Mouse (Mus musculus): ENCODE results near the gene Rab43. TPM values are rescaled to one million over a fixed set of nuclear protein-coding genes. Genes with fewer than 3 reads are reported as not detected.

Rab43 gene
- total and polyA plus RNA-seq, 3 experiments = 4.0 to 13.2 TPM; not detected in 1

GRCm38 (mm10) chr6:87838551-87839197 lies 26.7 kb upstream of the Rab43 start, which contains the start of gene Isy1:
TSS of gene Isy1 (minus strand) at chr6:87838798.
- peaks cover 0 to 3% of the 10 kb centered on the region in 2 experiments; a peak in 1 of 4 replicates for H3K4me1 ChIP-seq (ENCODE audit: control insufficient read depth in 1 of 2, insufficient read depth in 2 of 2, low read length in 2 of 2)
- no peaks in the 10 kb centered on the region for H3K27me3 ChIP-seq (ENCODE audit: control insufficient read depth in 1 of 2, insufficient read depth in 2 of 2, low read length in 2 of 2)
- DNase-seq (ENCODE audit: low read depth, low spot score) = peak; percentile 99
- H3K4me3 ChIP-seq (ENCODE audit: control insufficient read depth in 1 of 2, insufficient read depth in 1 of 2, low read depth in 2 of 2, low read length in 2 of 2) = peak within 1 kb of the TSS; percentile 75 to 91
- H3K79me2 ChIP-seq (ENCODE audit: control insufficient read depth, insufficient read depth, low read length, poor library complexity) = peaks cover 13% of the 10 kb centered on the region
- H3K9me3 ChIP-seq (replicated peaks; ENCODE audit: insufficient read depth, low read length) = no peaks in the 10 kb centered on the region
- peaks cover 11 to 13% of the 10 kb centered on the region in 2 experiments for H3K36me3 ChIP-seq (ENCODE audit: control insufficient read depth in 1 of 2, insufficient read depth in 2 of 2, low read length in 2 of 2)
- peak within 1 kb of the TSS; percentile 93 for H3K9ac ChIP-seq (ENCODE audit: control insufficient read depth, low read depth, low read length, poor library complexity, severe bottlenecking)
- peak within 1 kb of the TSS; percentile 92 for H3K27ac ChIP-seq (ENCODE audit: control insufficient read depth, low read depth, low read length)
- 0 out of 2 replicates have a peak, but pooled peaks have one; percentile 17 for TF ChIP-seq USF1 (IDR thresholded peaks at IDR 0.05; ENCODE audit: low read depth, low read length)
- TF ChIP-seq ZC3H11A (IDR thresholded peaks at IDR 0.05; ENCODE audit: low read depth, low read length) = no peak
- peak; percentile 94 for TF ChIP-seq HCFC1 (IDR thresholded peaks at IDR 0.05; ENCODE audit: low read depth, low read length)
- TF ChIP-seq POLR2AphosphoS2 (IDR thresholded peaks at IDR 0.05; ENCODE audit: low read length) = peak; percentile 95
- no peak for TF ChIP-seq GABPA (IDR thresholded peaks at IDR 0.05; ENCODE audit: low read depth, low read length)
- peak; percentile 70 for TF ChIP-seq KAT2A (conservative IDR thresholded peaks at IDR 0.05; ENCODE audit: low read depth, low read length)
- peak; percentile 88 for TF ChIP-seq E2F4 (IDR thresholded peaks at IDR 0.05; ENCODE audit: borderline replicate concordance, low read depth, low read length)
- TF ChIP-seq CHD2 (IDR thresholded peaks at IDR 0.05; ENCODE audit: low read length) = no peak
- no peak for TF ChIP-seq ZKSCAN1 (IDR thresholded peaks at IDR 0.05; ENCODE audit: low read depth, low read length)
- no peak for TF ChIP-seq MEF2A (IDR thresholded peaks at IDR 0.05; ENCODE audit: extremely low read depth, insufficient replicate concordance, low read depth, low read length, poor library complexity, severe bottlenecking)
- TF ChIP-seq ETS1 (IDR thresholded peaks at IDR 0.05; ENCODE audit: low read depth, low read length) = peak; percentile 79
- TF ChIP-seq NRF1 (IDR thresholded peaks at IDR 0.05; ENCODE audit: insufficient read depth, low read depth, low read length, poor library complexity, severe bottlenecking) = peak; percentile 81
- no peak for TF ChIP-seq JUND (IDR thresholded peaks at IDR 0.05; ENCODE audit: low read depth, low read length)
- no peak for TF ChIP-seq USF2 (IDR thresholded peaks at IDR 0.05; ENCODE audit: borderline replicate concordance in 1 of 2, insufficient read depth in 1 of 2, low read depth in 1 of 2, low read length in 2 of 2)
- no peak for TF ChIP-seq ZNF384 (IDR thresholded peaks at IDR 0.05; ENCODE audit: low read depth, low read length)
- TF ChIP-seq POLR2AphosphoS5 (IDR thresholded peaks at IDR 0.05; ENCODE audit: borderline replicate concordance, low read depth, low read length) = peak; percentile 63; the same call in 1 of the 2 replicates
- peak in 1 of 3 experiments; percentile 5; a peak in 1 of 6 replicates for TF ChIP-seq CTCF (IDR thresholded peaks at IDR 0.05 in 2 of 3, conservative IDR thresholded peaks at IDR 0.05 in 1 of 3; ENCODE audit: control insufficient read depth in 1 of 3, insufficient read depth in 1 of 3, low read depth in 2 of 3, low read length in 3 of 3, poor library complexity in 1 of 3, severe bottlenecking in 1 of 3)
- peak; percentile 85 for TF ChIP-seq ELF1 (IDR thresholded peaks at IDR 0.05; ENCODE audit: low read depth, low read length)
- no peak for TF ChIP-seq BHLHE40 (IDR thresholded peaks at IDR 0.05; ENCODE audit: borderline replicate concordance, low read depth, low read length)
- TF ChIP-seq TCF12 (IDR thresholded peaks at IDR 0.05; ENCODE audit: low read depth, low read length) = peak; percentile 74
- peak; percentile 96 for TF ChIP-seq MYC (IDR thresholded peaks at IDR 0.05; ENCODE audit: low read depth, low read length)
- peak; percentile 98 for TF ChIP-seq UBTF (IDR thresholded peaks at IDR 0.05; ENCODE audit: borderline replicate concordance, insufficient read depth, low read depth, low read length)
- TF ChIP-seq TAL1 (IDR thresholded peaks at IDR 0.05; ENCODE audit: low read length) = no peak
- peak; percentile 98 for TF ChIP-seq MAZ (IDR thresholded peaks at IDR 0.05; ENCODE audit: low read depth, low read length)
- peak; percentile 84 for TF ChIP-seq NELFE (IDR thresholded peaks at IDR 0.05; ENCODE audit: low read depth, low read length)
- peak in 1 of 2 experiments; percentile 36; a peak in 1 of 4 replicates for TF ChIP-seq EP300 (IDR thresholded peaks at IDR 0.05; ENCODE audit: low read depth in 1 of 2, low read length in 2 of 2)
- no peak for TF ChIP-seq CHD1 (IDR thresholded peaks at IDR 0.05; ENCODE audit: low read depth, low read length)
- no peak for TF ChIP-seq RCOR1 (IDR thresholded peaks at IDR 0.05; ENCODE audit: low read depth, low read length)
- no peak for TF ChIP-seq MAFK (IDR thresholded peaks at IDR 0.05; ENCODE audit: borderline replicate concordance, low read depth, low read length)
- TF ChIP-seq MXI1 (IDR thresholded peaks at IDR 0.05; ENCODE audit: low read depth, low read length) = peak; percentile 95
- no peak for TF ChIP-seq RAD21 (IDR thresholded peaks at IDR 0.05; ENCODE audit: low read depth, low read length)
- TF ChIP-seq MYB (IDR thresholded peaks at IDR 0.05; ENCODE audit: low read depth, low read length) = no peak
- TF ChIP-seq SIN3A (IDR thresholded peaks at IDR 0.05; ENCODE audit: low read length) = peak; percentile 95
- TF ChIP-seq POLR2A (IDR thresholded peaks at IDR 0.05; ENCODE audit: control insufficient read depth in 1 of 2, insufficient read depth in 1 of 2, low read depth in 1 of 2, low read length in 2 of 2, poor library complexity in 1 of 2) = peak; percentile 95 to 98
- 0 out of 2 replicates have a peak, but pooled peaks have one; percentile 8 for TF ChIP-seq SMC3 (IDR thresholded peaks at IDR 0.05; ENCODE audit: low read depth, low read length)
- peak; percentile 92 for TF ChIP-seq MAX (IDR thresholded peaks at IDR 0.05; ENCODE audit: low read length)

All from MEL (cell line).